Mouse (Mus musculus) lung, embryonic 14.5 days (tissue): ENCODE data around the gene Gm648. TPM values are rescaled to one million over a fixed set of nuclear protein-coding genes. Genes with fewer than 3 reads are reported as not detected.
"Not testable (repeated sequence)": the region's sequence is repeated elsewhere in the genome, so short reads cannot be mapped to it uniquely, and the experiment has no call there.

ENCODE experiments used
- ATAC-seq: fragments of 200-750 bp; cut with Nextera tagmentation; 2 replicates; pipeline ENCODE4 v1.8.0; 2017; ENCODE audit warnings: mild to moderate bottlenecking, moderate TSS enrichment, moderate library complexity; ENCODE audit not compliant: insufficient read depth
- DNase-seq: peaks from one replicate; pipeline ENCODE4 v3.0.0-alpha.2; 2015
- H3K27ac ChIP-seq: fragments of 300-500 bp; sonication (generic); 2 replicates; pipeline ENCODE4 v1.5.1; 2014; ENCODE audit warnings: low read depth, mild to moderate bottlenecking, moderate library complexity
- H3K27me3 ChIP-seq: fragments of 300-500 bp; sonication (generic); 2 replicates; pipeline ENCODE4 v1.6.1; 2014; ENCODE audit warnings: low read length, control low read depth; ENCODE audit not compliant: insufficient read depth
- H3K36me3 ChIP-seq: fragments of 300-500 bp; sonication (generic); 2 replicates; pipeline ENCODE4 v1.6.1; 2014; ENCODE audit warnings: control low read depth; ENCODE audit not compliant: insufficient read depth
- H3K4me1 ChIP-seq: fragments of 300-500 bp; sonication (generic); 2 replicates; pipeline ENCODE4 v1.6.1; 2014; ENCODE audit warnings: antibody characterized with exemption, control low read depth; ENCODE audit not compliant: insufficient read depth
- H3K4me2 ChIP-seq: fragments of 300-500 bp; sonication (generic); 2 replicates; pipeline ENCODE4 v1.6.1; 2014; ENCODE audit warnings: mild to moderate bottlenecking
- H3K4me3 ChIP-seq: fragments of 300-500 bp; sonication (generic); 2 replicates; pipeline ENCODE4 v1.5.1; 2014; ENCODE audit warnings: low read depth, low read length
- H3K9ac ChIP-seq: fragments of 300-500 bp; sonication (generic); 2 replicates; pipeline ENCODE4 v1.6.1; 2014
- H3K9me3 ChIP-seq: fragments of 300-500 bp; sonication (generic); 2 replicates; pipeline ENCODE4 v1.6.1; 2016; ENCODE audit warnings: low read depth, low read length, control low read depth
- CTCF ChIP-seq: IDR thresholded peaks from 2 replicates; pipeline ENCODE4 v1.5.1; 2016; ENCODE audit warnings: antibody characterized with exemption, low read depth
- WGBS: fragments of 180-500 bp; shearing (Covaris S2); extraction: QIAGEN DNeasy Blood & Tissue Kit; methylation state at CpG from one replicate; pipeline ENCODE4 v1.1.7; 2014; 5-methylcytosine and 5-hydroxymethylcytosine counted together
- microRNA-seq: library from miRNA; unstranded; fragments of <30 nt; microRNA quantifications from one replicate; pipeline ENCODE4, GENCODE M21; 2016; ENCODE audit warnings: borderline number of aligned reads
- polyA plus RNA-seq: library from polyadenylated mRNA; unstranded; fragments of >200 nt; fragmentation: Nextera tagmentation; extraction: Ambion mirVana; gene quantifications from 2 replicates; pipeline ENCODE4 v1.2.1, GENCODE M21; 2014

Gm648 gene
- polyA plus RNA-seq, 1 experiment from 2014 or later = not detected

DNA sequence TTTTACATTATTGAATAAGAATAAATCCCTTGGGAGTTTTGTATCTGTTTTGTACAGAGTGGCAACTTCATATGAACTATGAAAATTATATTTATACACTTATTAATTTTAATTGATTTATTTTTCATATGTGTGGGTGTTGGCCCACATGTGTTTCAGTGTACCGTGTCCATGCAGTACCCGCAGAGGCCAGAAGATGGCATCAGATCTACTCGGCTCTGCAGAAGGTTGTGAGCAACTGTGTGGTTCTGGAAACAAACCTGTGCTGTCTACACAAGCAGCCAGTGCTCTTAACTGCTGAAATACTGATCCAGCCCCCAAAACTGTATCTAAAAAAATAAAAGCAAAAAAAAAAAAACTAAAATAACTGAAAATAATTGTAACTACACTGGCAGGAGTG is 18.1 kb downstream of the Gm648 start:
- WGBS = 12% methylated on average over 3 of the region's 3 CpGs
- Histone ChIP-seq H3K27ac (no peak overlapping the region), H3K4me2 (no peak overlapping the region), H3K27me3 (no peaks in the 10 kb centered on the region), H3K4me3 (no peak overlapping the region), H3K4me1 (no peaks in the 10 kb centered on the region), H3K9ac (no peak overlapping the region), H3K9me3 (no peaks in the 10 kb centered on the region), H3K36me3 (no peaks in the 10 kb centered on the region)
- TF ChIP-seq CTCF = peak; percentile 72
- DNase-seq (peak; percentile 75), ATAC-seq (no peak)

DNA sequence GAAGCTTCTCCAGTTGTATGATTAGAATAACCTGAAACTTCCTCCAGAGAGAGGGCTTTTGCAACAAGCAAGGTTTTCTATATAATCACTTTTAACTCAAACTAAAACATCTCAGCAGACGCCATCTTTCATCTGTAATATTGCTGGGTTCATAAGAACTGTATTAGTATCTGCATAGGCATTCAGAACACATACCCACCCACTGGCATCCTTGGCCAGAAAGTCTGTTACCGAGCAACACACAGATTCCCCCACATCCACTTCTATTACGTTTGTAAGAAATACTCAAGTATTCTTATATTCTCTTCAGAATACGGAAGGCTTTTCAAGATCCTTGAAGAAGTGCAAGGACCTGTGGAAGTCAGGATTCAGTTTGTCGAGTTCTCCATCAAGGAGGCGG is 25.0 kb downstream of the Gm648 start, which contains the start of gene Gm10477:
Gm10477 (plus strand) TSS at position 301 of the 400 bp plus-strand sequence.
- not testable (repeated sequence) for H3K9me3 ChIP-seq, H3K27me3 ChIP-seq, H3K4me3 ChIP-seq, H3K4me1 ChIP-seq, H3K36me3 ChIP-seq, H3K4me2 ChIP-seq, H3K9ac ChIP-seq, DNase-seq, ATAC-seq, H3K27ac ChIP-seq
- 78% methylated on average over 6 of the region's 6 CpGs for WGBS

GRCm38 (mm10) chrX:56497241-56497640 is 52.2 kb downstream of the Gm648 start:
- Histone ChIP-seq H3K9me3 (no peaks in the 10 kb centered on the region), H3K4me1 (no peaks in the 10 kb centered on the region), H3K36me3 (peaks cover 17% of the 10 kb centered on the region; the same call in 1 of the 2 replicates), H3K9ac (no peak overlapping the region), H3K4me2 (no peak overlapping the region), H3K4me3 (no peak overlapping the region), H3K27ac (no peak overlapping the region), H3K27me3 (no peaks in the 10 kb centered on the region)
- TF ChIP-seq CTCF = no peak
- 77% methylated on average over 7 of the region's 7 CpGs for WGBS
- DNase-seq = no peak
- no peak for ATAC-seq

Small RNAs within 50 kb of the gene (microRNA-seq; reads per million reads assigned to microRNA genes)
- gene Mir5116 = not detected

Other genes with a start within 250 kb of the Gm648 start
- gene Zfp449, start 203.2 kb downstream of the Gm648 start, polyA plus RNA-seq = 10.4 and 10.9 TPM in 2 replicates
- gene Smim10l2a, start 175.0 kb downstream of the Gm648 start, polyA plus RNA-seq = 6.2 and 6.4 TPM in 2 replicates
- 2.2 and 4.5 TPM in 2 replicates for gene Gm2174, start 101.6 kb downstream of the Gm648 start, polyA plus RNA-seq
- gene Ints6l, start 94.7 kb downstream of the Gm648 start, polyA plus RNA-seq = 27.8 and 29.9 TPM in 2 replicates
- gene Gm10477, start 24.9 kb downstream of the Gm648 start, polyA plus RNA-seq = not detected in 2 replicates
- 30.9 and 32.3 TPM in 2 replicates for gene Mmgt1, start 48.5 kb upstream of the Gm648 start, polyA plus RNA-seq
- 8.7 and 8.9 TPM in 2 replicates for gene Slc9a6, start 60.2 kb upstream of the Gm648 start, polyA plus RNA-seq
- gene Fhl1, start 182.2 kb upstream of the Gm648 start, polyA plus RNA-seq = 241 and 264 TPM in 2 replicates